Mouse (Mus musculus) adrenal gland, adult 2 months (tissue): ENCODE measurements at regions not wholly inside any gene's neighbourhood (a gene's known extent, or its start where the extent isn't known, plus 50 kb on each side); places are given as distances from the start of the nearest gene placed in this dataset.
A peak's percentile ranks its signal among the peaks of the same experiment; 100 is the strongest.

ENCODE experiments used
- DNase-seq: peaks from one replicate; pipeline ENCODE4 v3.0.0; 2021

GRCm38 (mm10) chr12:30647511-30647910, 63.3 kb downstream of the Tmem18 start:
- DNase-seq = no peak

- DNase-seq = no peak
Observed at GRCm38 (mm10) chr12:30651506-30651905, 67.3 kb downstream of the Tmem18 start.

GRCm38 (mm10) chr12:30654347-30655075, 70.3 kb downstream of the Tmem18 start:
- DNase-seq = no peak

- no peak for DNase-seq
Observed at GRCm38 (mm10) chr12:30655076-30655421, 70.8 kb downstream of the Tmem18 start.

GRCm38 (mm10) chr12:30678826-30679225, 94.6 kb downstream of the Tmem18 start:
- no peak for DNase-seq

- DNase-seq = no peak
Observed at GRCm38 (mm10) chr12:30690038-30690437, 105.8 kb downstream of the Tmem18 start.

GRCm38 (mm10) chr12:30693540-30693939, 109.3 kb downstream of the Tmem18 start:
- no peak for DNase-seq

GRCm38 (mm10) chr12:30698256-30698655, 114.0 kb downstream of the Tmem18 start:
- no peak for DNase-seq

- no peak for DNase-seq
Observed at GRCm38 (mm10) chr12:30703691-30704090, 119.5 kb downstream of the Tmem18 start.

GRCm38 (mm10) chr12:30707271-30707670, 123.0 kb downstream of the Tmem18 start:
- no peak for DNase-seq

- no peak for DNase-seq
Observed at GRCm38 (mm10) chr12:30708635-30709181, 124.5 kb downstream of the Tmem18 start.

GRCm38 (mm10) chr12:30710554-30710953, 126.3 kb downstream of the Tmem18 start:
- DNase-seq = no peak

- no peak for DNase-seq
Observed at GRCm38 (mm10) chr12:30726747-30727146, 142.5 kb downstream of the Tmem18 start.

GRCm38 (mm10) chr12:30729437-30729836, 145.2 kb downstream of the Tmem18 start:
- DNase-seq = no peak

GRCm38 (mm10) chr12:30767621-30768020, 116.5 kb upstream of the Alkal2 start:
- DNase-seq = peak; percentile 82

- DNase-seq = no peak
Observed at GRCm38 (mm10) chr12:30793371-30793770, 90.8 kb upstream of the Alkal2 start.

- DNase-seq = peak; percentile 66
Observed at GRCm38 (mm10) chr12:30816096-30816495, 68.0 kb upstream of the Alkal2 start.

- no peak for DNase-seq
Observed at GRCm38 (mm10) chr12:30831383-30831782, 52.7 kb upstream of the Alkal2 start.
